Mouse (Mus musculus): ENCODE data around the gene Cd300lg. TPM values are rescaled to one million over a fixed set of nuclear protein-coding genes. Genes with fewer than 3 reads are reported as not detected.

Gene Cd300lg
- polyA plus RNA-seq, 1 experiment from 2014 or later, result 1.8 TPM

DNA sequence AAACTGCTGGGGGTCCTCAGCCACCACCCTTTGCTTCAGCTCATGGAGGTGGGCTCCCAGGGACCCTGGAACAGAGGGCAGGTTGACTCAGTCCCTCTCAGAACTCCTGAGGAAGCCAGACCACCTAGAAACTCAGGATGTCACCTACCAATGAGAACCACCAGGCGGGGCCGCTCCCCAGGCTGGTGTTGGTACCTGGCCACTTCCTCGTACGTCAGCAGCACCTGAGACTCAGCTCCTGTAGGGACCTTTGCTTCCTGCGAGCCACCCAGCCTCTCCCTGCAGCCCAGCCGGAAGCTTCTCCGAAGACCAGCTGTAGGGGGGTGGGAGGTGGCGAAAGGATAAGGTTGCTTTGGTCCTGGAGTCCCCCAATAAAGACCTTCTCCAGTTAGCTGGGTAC, 32.9 kb upstream of the Cd300lg start:
- Histone ChIP-seq H3K27ac (ENCODE audit: low read length) (no peak overlapping the region), H3K4me3 (ENCODE audit: low read length) (no peak overlapping the region), H3K27me3 (ENCODE audit: insufficient read depth, low read length) (peaks cover 6% of the 10 kb centered on the region; the same call in 1 of the 2 replicates), H3K9ac (replicated peaks; ENCODE audit: low read length) (no peak overlapping the region), H3K4me2 (replicated peaks; ENCODE audit: low read depth, low read length) (no peak overlapping the region), H3K9me3 (ENCODE audit: low read length) (no peaks in the 10 kb centered on the region; the same call in 1 of the 2 replicates), H3K36me3 (ENCODE audit: insufficient read depth, low read length) (peaks cover 14% of the 10 kb centered on the region), H3K4me1 (ENCODE audit: insufficient read depth, low read length) (no peaks in the 10 kb centered on the region)
- no peak for ATAC-seq (ENCODE audit: low FRiP score, low TSS enrichment)
- 85% methylated on average over 8 of the region's 8 CpGs for WGBS

GRCm38 (mm10) chr11:102008954-102009637, 32.2 kb upstream of the Cd300lg start:
- no peak for ATAC-seq (ENCODE audit: low FRiP score, low TSS enrichment)
- 77% methylated on average over 15 of the region's 15 CpGs for WGBS
- Histone ChIP-seq H3K4me2 (replicated peaks; ENCODE audit: low read depth, low read length) (no peak overlapping the region), H3K4me3 (ENCODE audit: low read length) (no peak overlapping the region), H3K9me3 (ENCODE audit: low read length) (no peaks in the 10 kb centered on the region; the same call in 1 of the 2 replicates), H3K4me1 (ENCODE audit: insufficient read depth, low read length) (no peaks in the 10 kb centered on the region), H3K36me3 (ENCODE audit: insufficient read depth, low read length) (peaks cover 14% of the 10 kb centered on the region), H3K27me3 (ENCODE audit: insufficient read depth, low read length) (peaks cover 6% of the 10 kb centered on the region; the same call in 1 of the 2 replicates), H3K9ac (replicated peaks; ENCODE audit: low read length) (no peak overlapping the region), H3K27ac (ENCODE audit: low read length) (no peak overlapping the region)

GRCm38 (mm10) chr11:102010140-102010539, 31.2 kb upstream of the Cd300lg start:
- ATAC-seq (ENCODE audit: low FRiP score, low TSS enrichment), result no peak
- Histone ChIP-seq H3K9ac (replicated peaks; ENCODE audit: low read length) (no peak overlapping the region), H3K4me2 (replicated peaks; ENCODE audit: low read depth, low read length) (no peak overlapping the region), H3K4me1 (ENCODE audit: insufficient read depth, low read length) (no peaks in the 10 kb centered on the region; the same call in 1 of the 2 replicates), H3K4me3 (ENCODE audit: low read length) (no peak overlapping the region), H3K27me3 (ENCODE audit: insufficient read depth, low read length) (peaks cover 6% of the 10 kb centered on the region; the same call in 1 of the 2 replicates), H3K27ac (ENCODE audit: low read length) (no peak overlapping the region), H3K9me3 (ENCODE audit: low read length) (no peaks in the 10 kb centered on the region), H3K36me3 (ENCODE audit: insufficient read depth, low read length) (peaks cover 8% of the 10 kb centered on the region)
- WGBS, result 49% methylated on average over 13 of the region's 13 CpGs

- Histone ChIP-seq H3K27ac (ENCODE audit: low read length) (no peak overlapping the region), H3K4me3 (ENCODE audit: low read length) (no peak overlapping the region), H3K4me2 (replicated peaks; ENCODE audit: low read depth, low read length) (no peak overlapping the region), H3K9me3 (ENCODE audit: low read length) (no peaks in the 10 kb centered on the region), H3K4me1 (ENCODE audit: insufficient read depth, low read length) (peaks cover 4% of the 10 kb centered on the region; the same call in 1 of the 2 replicates), H3K27me3 (ENCODE audit: insufficient read depth, low read length) (peaks cover 6% of the 10 kb centered on the region; the same call in 1 of the 2 replicates), H3K36me3 (ENCODE audit: insufficient read depth, low read length) (peaks cover 8% of the 10 kb centered on the region), H3K9ac (replicated peaks; ENCODE audit: low read length) (no peak overlapping the region)
- 87% methylated on average over 8 of the region's 8 CpGs for WGBS
- ATAC-seq (ENCODE audit: low FRiP score, low TSS enrichment), result no peak
Observed at GRCm38 (mm10) chr11:102011510-102011909, 29.8 kb upstream of the Cd300lg start.

DNA sequence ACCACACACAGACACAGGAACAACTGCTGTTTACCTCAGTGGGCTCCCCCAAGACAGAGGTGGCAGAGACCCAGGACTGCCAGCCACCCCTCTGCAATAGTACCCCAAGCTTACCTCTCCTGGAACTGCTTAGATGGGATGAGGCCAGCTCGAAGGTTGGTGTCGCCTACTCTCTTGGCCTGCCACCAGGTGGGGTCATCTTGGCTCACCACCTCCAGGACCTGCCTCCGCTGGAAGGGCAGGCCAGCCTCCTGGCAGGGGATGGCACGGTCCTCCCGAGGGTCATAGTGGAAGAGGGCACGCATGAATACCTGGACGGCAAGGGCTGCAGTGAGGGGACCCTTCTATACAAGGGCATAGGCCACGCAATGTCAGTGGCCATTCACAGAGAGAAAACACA, 28.1 kb upstream of the Cd300lg start:
- Histone ChIP-seq H3K27ac (ENCODE audit: low read length) (no peak overlapping the region), H3K4me2 (replicated peaks; ENCODE audit: low read depth, low read length) (no peak overlapping the region), H3K4me3 (ENCODE audit: low read length) (no peak overlapping the region), H3K4me1 (ENCODE audit: insufficient read depth, low read length) (peaks cover 4% of the 10 kb centered on the region; the same call in 1 of the 2 replicates), H3K36me3 (ENCODE audit: insufficient read depth, low read length) (peaks cover 9% of the 10 kb centered on the region), H3K9me3 (ENCODE audit: low read length) (no peaks in the 10 kb centered on the region), H3K27me3 (ENCODE audit: insufficient read depth, low read length) (no peaks in the 10 kb centered on the region; the same call in 1 of the 2 replicates), H3K9ac (replicated peaks; ENCODE audit: low read length) (no peak overlapping the region)
- WGBS, result 77% methylated on average over 8 of the region's 8 CpGs
- ATAC-seq (ENCODE audit: low FRiP score, low TSS enrichment), result no peak

- WGBS, result 49% methylated on average over 6 of the region's 6 CpGs
- H3K9ac ChIP-seq (replicated peaks; ENCODE audit: low read length), result no peak overlapping the region
- H3K4me3 ChIP-seq (ENCODE audit: low read length), result no peak overlapping the region
- peaks cover 4% of the 10 kb centered on the region; the same call in 1 of the 2 replicates for H3K4me1 ChIP-seq (ENCODE audit: insufficient read depth, low read length)
- H3K27ac ChIP-seq (ENCODE audit: low read length), result 0 out of 2 replicates have a peak overlapping the region, but pooled peaks have one; percentile 16
- no peaks in the 10 kb centered on the region; the same call in 1 of the 2 replicates for H3K27me3 ChIP-seq (ENCODE audit: insufficient read depth, low read length)
- ATAC-seq (ENCODE audit: low FRiP score, low TSS enrichment), result 0 out of 2 replicates have a peak, but pooled peaks have one; percentile 27
- no peaks in the 10 kb centered on the region for H3K9me3 ChIP-seq (ENCODE audit: low read length)
- H3K4me2 ChIP-seq (replicated peaks; ENCODE audit: low read depth, low read length), result no peak overlapping the region
- peaks cover 9% of the 10 kb centered on the region for H3K36me3 ChIP-seq (ENCODE audit: insufficient read depth, low read length)
Observed at GRCm38 (mm10) chr11:102015472-102015871, 25.8 kb upstream of the Cd300lg start.

- H3K4me3 ChIP-seq (ENCODE audit: low read length), result no peak overlapping the region
- no peak overlapping the region for H3K27ac ChIP-seq (ENCODE audit: low read length)
- peaks cover 9% of the 10 kb centered on the region; the same call in 1 of the 2 replicates for H3K36me3 ChIP-seq (ENCODE audit: insufficient read depth, low read length)
- no peak overlapping the region for H3K9ac ChIP-seq (replicated peaks; ENCODE audit: low read length)
- H3K9me3 ChIP-seq (ENCODE audit: low read length), result no peaks in the 10 kb centered on the region
- no peaks in the 10 kb centered on the region; the same call in 1 of the 2 replicates for H3K27me3 ChIP-seq (ENCODE audit: insufficient read depth, low read length)
- ATAC-seq (ENCODE audit: low FRiP score, low TSS enrichment), result 0 out of 2 replicates have a peak, but pooled peaks have one; percentile 6
- WGBS, result 91% methylated on average over 1 of the region's 1 CpGs
- H3K4me1 ChIP-seq (ENCODE audit: insufficient read depth, low read length), result peaks cover 4% of the 10 kb centered on the region; the same call in 1 of the 2 replicates
- no peak overlapping the region for H3K4me2 ChIP-seq (replicated peaks; ENCODE audit: low read depth, low read length)
Observed at GRCm38 (mm10) chr11:102016136-102016535, 25.2 kb upstream of the Cd300lg start.

- no peaks in the 10 kb centered on the region for H3K9me3 ChIP-seq (ENCODE audit: low read length)
- peaks cover 10% of the 10 kb centered on the region for H3K27me3 ChIP-seq (ENCODE audit: insufficient read depth, low read length)
- H3K4me2 ChIP-seq (replicated peaks; ENCODE audit: low read depth, low read length), result no peak overlapping the region
- no peak overlapping the region for H3K27ac ChIP-seq (ENCODE audit: low read length)
- H3K36me3 ChIP-seq (ENCODE audit: insufficient read depth, low read length), result 0 out of 2 replicates have a peak, but pooled peaks cover 5% of the 10 kb centered on the region
- WGBS, result 79% methylated on average over 9 of the region's 9 CpGs
- no peak overlapping the region for H3K4me3 ChIP-seq (ENCODE audit: low read length)
- peaks cover 4% of the 10 kb centered on the region; the same call in 1 of the 2 replicates for H3K4me1 ChIP-seq (ENCODE audit: insufficient read depth, low read length)
- no peak overlapping the region for H3K9ac ChIP-seq (replicated peaks; ENCODE audit: low read length)
- no peak for ATAC-seq (ENCODE audit: low FRiP score, low TSS enrichment)
Observed at GRCm38 (mm10) chr11:102019736-102020135, 21.6 kb upstream of the Cd300lg start.

DNA sequence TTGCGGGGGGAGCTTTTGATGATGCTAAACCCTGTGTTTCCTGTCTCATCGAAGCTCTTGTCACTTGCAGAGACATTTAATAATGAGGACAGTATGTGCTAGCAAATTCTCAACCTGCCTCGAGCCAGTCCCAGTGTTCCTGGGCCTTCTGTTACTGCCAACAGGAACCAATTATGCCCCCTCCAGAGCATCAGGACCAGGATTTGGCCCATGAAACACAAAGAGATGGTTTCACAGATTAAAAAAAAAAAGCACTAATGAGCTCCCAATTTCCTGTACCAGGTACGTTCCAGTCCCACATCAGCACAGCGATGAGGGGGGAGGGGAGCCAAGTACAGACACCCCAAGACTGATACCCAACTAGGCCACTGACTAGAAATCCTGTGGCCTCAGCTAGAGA, 20.1 kb upstream of the Cd300lg start:
- H3K27me3 ChIP-seq (ENCODE audit: insufficient read depth, low read length), result peaks cover 18% of the 10 kb centered on the region
- peaks cover 9% of the 10 kb centered on the region for H3K4me1 ChIP-seq (ENCODE audit: insufficient read depth, low read length)
- no peak overlapping the region for H3K4me3 ChIP-seq (ENCODE audit: low read length)
- no peak overlapping the region for H3K27ac ChIP-seq (ENCODE audit: low read length)
- WGBS, result 74% methylated on average over 5 of the region's 5 CpGs
- H3K36me3 ChIP-seq (ENCODE audit: insufficient read depth, low read length), result 0 out of 2 replicates have a peak, but pooled peaks cover 5% of the 10 kb centered on the region
- no peak for ATAC-seq (ENCODE audit: low FRiP score, low TSS enrichment)
- no peak overlapping the region for H3K9ac ChIP-seq (replicated peaks; ENCODE audit: low read length)
- no peaks in the 10 kb centered on the region for H3K9me3 ChIP-seq (ENCODE audit: low read length)
- no peak overlapping the region for H3K4me2 ChIP-seq (replicated peaks; ENCODE audit: low read depth, low read length)

- ATAC-seq (ENCODE audit: low FRiP score, low TSS enrichment), result no peak
- Histone ChIP-seq H3K27me3 (ENCODE audit: insufficient read depth, low read length) (peaks cover 23% of the 10 kb centered on the region), H3K4me1 (ENCODE audit: insufficient read depth, low read length) (peaks cover 24% of the 10 kb centered on the region), H3K4me2 (replicated peaks; ENCODE audit: low read depth, low read length) (no peak overlapping the region), H3K36me3 (ENCODE audit: insufficient read depth, low read length) (no peaks in the 10 kb centered on the region), H3K4me3 (ENCODE audit: low read length) (no peak overlapping the region), H3K9me3 (ENCODE audit: low read length) (no peaks in the 10 kb centered on the region), H3K27ac (ENCODE audit: low read length) (no peak overlapping the region), H3K9ac (replicated peaks; ENCODE audit: low read length) (no peak overlapping the region)
- WGBS, result 75% methylated on average over 12 of the region's 13 CpGs
Observed at GRCm38 (mm10) chr11:102023406-102023805, 17.9 kb upstream of the Cd300lg start.

Measured in kidney, embryonic 16.5 days (tissue).